Mouse (Mus musculus) thymus, adult 2 months (tissue): Measurements from ENCODE around the gene Thoc5.

ENCODE experiments used
- CTCF ChIP-seq: fragments of 200-500 bp; IDR thresholded peaks from 2 replicates; pipeline ENCODE4 v1.5.1; 2012; ENCODE audit warnings: mild to moderate bottlenecking, control low read depth, low read length, moderate library complexity, borderline replicate concordance; ENCODE audit not compliant: control insufficient read depth, poor library complexity, insufficient read depth; ENCODE audit errors: extremely low read depth
- POLR2A ChIP-seq: fragments of 200-500 bp; IDR thresholded peaks from 2 replicates; pipeline ENCODE4 v1.6.1; 2012; ENCODE audit warnings: mild to moderate bottlenecking, low read length, control low read depth, moderate library complexity; ENCODE audit not compliant: control insufficient read depth, poor library complexity, insufficient read depth; ENCODE audit errors: extremely low read depth

GRCm38 (mm10) chr11:4860986-4861385 is 34.1 kb upstream of the Thoc5 start:
- no peak for TF ChIP-seq POLR2A
- no peak for TF ChIP-seq CTCF
